Mouse (Mus musculus) midbrain, postnatal 0 days (tissue): ENCODE measurements around the gene Nek6. TPM values are rescaled to one million over a fixed set of nuclear protein-coding genes. Genes with fewer than 3 reads are reported as not detected.

Experiments used
- ATAC-seq: fragments of 200-750 bp; cut with Nextera tagmentation; 2 replicates; pipeline ENCODE4 v1.8.0; 2017; ENCODE audit warnings: moderate number of reproducible peaks, mild to moderate bottlenecking, moderate TSS enrichment, moderate library complexity; ENCODE audit not compliant: low FRiP score
- DNase-seq: peaks from one replicate; pipeline ENCODE4 v3.0.0-alpha.2; 2015; ENCODE audit warnings: low spot score
- H3K27ac ChIP-seq: fragments of 300-500 bp; sonication (generic); 2 replicates; pipeline ENCODE4 v1.5.1; 2014; ENCODE audit warnings: low read depth, mild to moderate bottlenecking, low read length, mixed read lengths
- H3K27me3 ChIP-seq: fragments of 300-500 bp; sonication (generic); 2 replicates; pipeline ENCODE4 v1.6.1; 2014; ENCODE audit warnings: low read length, control low read depth, mixed read lengths; ENCODE audit not compliant: insufficient read depth
- H3K36me3 ChIP-seq: fragments of 300-500 bp; sonication (generic); 2 replicates; pipeline ENCODE4 v1.6.1; 2014; ENCODE audit warnings: low read length, control low read depth, mixed read lengths; ENCODE audit not compliant: insufficient read depth
- H3K4me1 ChIP-seq: fragments of 300-500 bp; sonication (generic); 2 replicates; pipeline ENCODE4 v1.6.1; 2014; ENCODE audit warnings: mild to moderate bottlenecking, control low read depth, antibody characterized with exemption, low read length, mixed read lengths; ENCODE audit not compliant: insufficient read depth
- H3K4me2 ChIP-seq: fragments of 300-500 bp; sonication (generic); 2 replicates; pipeline ENCODE4 v1.6.1; 2014; ENCODE audit warnings: low read depth, mild to moderate bottlenecking, low read length, mixed read lengths; ENCODE audit not compliant: poor library complexity, severe bottlenecking
- H3K4me3 ChIP-seq: fragments of 300-500 bp; sonication (generic); 2 replicates; pipeline ENCODE4 v1.5.1; 2014; ENCODE audit warnings: low read depth, mild to moderate bottlenecking, low read length, moderate library complexity
- H3K9ac ChIP-seq: fragments of 300-500 bp; sonication (generic); replicated peaks from 2 replicates; pipeline ENCODE4 v1.6.1; 2014; ENCODE audit warnings: mild to moderate bottlenecking, low read length, moderate library complexity, mixed read lengths; ENCODE audit not compliant: poor library complexity, severe bottlenecking
- H3K9me3 ChIP-seq: fragments of 300-500 bp; sonication (generic); 2 replicates; pipeline ENCODE4 v1.6.1; 2016; ENCODE audit warnings: low read length, control low read depth
- CTCF ChIP-seq: IDR thresholded peaks from 2 replicates; pipeline ENCODE4 v1.5.1; 2016; ENCODE audit warnings: antibody characterized with exemption, mild to moderate bottlenecking
- WGBS: fragments of 180-500 bp; shearing (Covaris S2); extraction: QIAGEN DNeasy Blood & Tissue Kit; methylation state at CpG from one replicate; pipeline ENCODE4 v1.1.7; 2014; 5-methylcytosine and 5-hydroxymethylcytosine counted together
- polyA plus RNA-seq: library from polyadenylated mRNA; unstranded; fragments of >200 nt; fragmentation: Nextera tagmentation; extraction: Ambion mirVana; gene quantifications from 2 replicates; pipeline ENCODE4 v1.2.1, GENCODE M21; 2015
- total RNA-seq: library from RNA; depleted of rRNA; stranded (reverse); fragments of >200 nt; gene quantifications from 2 replicates; pipeline ENCODE4 v1.2.3, GENCODE M21; 2014

Nek6 gene
- total and polyA plus RNA-seq, 2 experiments from 2014 or later: 22.8 to 56.0 TPM

- H3K9me3 ChIP-seq: no peaks in the 10 kb centered on the region
- no peak overlapping the region for H3K9ac ChIP-seq
- H3K27ac ChIP-seq: no peak overlapping the region
- no peaks in the 10 kb centered on the region for H3K27me3 ChIP-seq
- WGBS: 65% methylated on average over 14 of the region's 14 CpGs
- H3K4me3 ChIP-seq: no peak overlapping the region
- H3K4me2 ChIP-seq: no peak overlapping the region
- no peaks in the 10 kb centered on the region for H3K36me3 ChIP-seq
- ATAC-seq (no peak), DNase-seq (no peak)
- 0 out of 2 replicates have a peak, but pooled peaks cover 13% of the 10 kb centered on the region for H3K4me1 ChIP-seq
- TF ChIP-seq CTCF: no peak
These were observed 24.2 kb downstream of the Nek6 start for GRCm38 (mm10) chr2:38535521-38536220.

GRCm38 (mm10) chr2:38536331-38536731 is 24.9 kb downstream of the Nek6 start:
- TF ChIP-seq CTCF: no peak
- DNase-seq (no peak), ATAC-seq (no peak)
- Histone ChIP-seq H3K27me3 (no peaks in the 10 kb centered on the region), H3K36me3 (no peaks in the 10 kb centered on the region), H3K4me3 (no peak overlapping the region), H3K9ac (no peak overlapping the region), H3K4me1 (0 out of 2 replicates have a peak, but pooled peaks cover 13% of the 10 kb centered on the region), H3K9me3 (no peaks in the 10 kb centered on the region), H3K27ac (no peak overlapping the region), H3K4me2 (no peak overlapping the region)
- WGBS: 78% methylated on average over 8 of the region's 8 CpGs

- Histone ChIP-seq H3K4me2 (no peak overlapping the region), H3K36me3 (no peaks in the 10 kb centered on the region), H3K27me3 (no peaks in the 10 kb centered on the region), H3K4me1 (0 out of 2 replicates have a peak, but pooled peaks cover 11% of the 10 kb centered on the region), H3K9ac (no peak overlapping the region), H3K9me3 (no peaks in the 10 kb centered on the region), H3K4me3 (no peak overlapping the region), H3K27ac (no peak overlapping the region)
- ATAC-seq (peak; percentile 39; the same call in 1 of the 2 replicates), DNase-seq (peak; percentile 72)
- TF ChIP-seq CTCF: no peak
- WGBS: 69% methylated on average over 9 of the region's 9 CpGs
These were observed 28.2 kb downstream of the Nek6 start for GRCm38 (mm10) chr2:38539677-38540076.

- H3K4me1 ChIP-seq: 0 out of 2 replicates have a peak, but pooled peaks cover 5% of the 10 kb centered on the region
- WGBS: 77% methylated on average over 6 of the region's 6 CpGs
- no peaks in the 10 kb centered on the region for H3K36me3 ChIP-seq
- H3K27ac ChIP-seq: no peak overlapping the region
- ATAC-seq (no peak), DNase-seq (no peak)
- TF ChIP-seq CTCF: no peak
- H3K4me3 ChIP-seq: no peak overlapping the region
- no peaks in the 10 kb centered on the region for H3K27me3 ChIP-seq
- no peak overlapping the region for H3K9ac ChIP-seq
- no peak overlapping the region for H3K4me2 ChIP-seq
- H3K9me3 ChIP-seq: no peaks in the 10 kb centered on the region
These were observed 29.2 kb downstream of the Nek6 start for GRCm38 (mm10) chr2:38540666-38541065.

GRCm38 (mm10) chr2:38541101-38541500 is 29.7 kb downstream of the Nek6 start:
- DNase-seq: no peak
- H3K27me3 ChIP-seq: no peaks in the 10 kb centered on the region
- no peak for TF ChIP-seq CTCF
- no peak overlapping the region for H3K4me3 ChIP-seq
- H3K4me1 ChIP-seq: 0 out of 2 replicates have a peak, but pooled peaks cover 5% of the 10 kb centered on the region
- no peaks in the 10 kb centered on the region for H3K9me3 ChIP-seq
- WGBS: 71% methylated on average over 3 of the region's 3 CpGs
- no peak overlapping the region for H3K4me2 ChIP-seq
- no peak overlapping the region for H3K27ac ChIP-seq
- H3K9ac ChIP-seq: no peak overlapping the region
- H3K36me3 ChIP-seq: no peaks in the 10 kb centered on the region
- ATAC-seq: no peak

- ATAC-seq: no peak
These were observed 30.1 kb downstream of the Nek6 start for GRCm38 (mm10) chr2:38541570-38541969.

More at GRCm38 (mm10) chr2:38541570-38541969, 30.1 kb downstream of the Nek6 start:
- no peak overlapping the region for H3K4me3 ChIP-seq
- H3K9me3 ChIP-seq: no peaks in the 10 kb centered on the region
- no peak for DNase-seq
- no peak overlapping the region for H3K4me2 ChIP-seq
- TF ChIP-seq CTCF: no peak
- no peaks in the 10 kb centered on the region for H3K27me3 ChIP-seq
- no peak overlapping the region for H3K9ac ChIP-seq
- 76% methylated on average over 1 of the region's 1 CpGs for WGBS
- H3K27ac ChIP-seq: no peak overlapping the region
- H3K4me1 ChIP-seq: 0 out of 2 replicates have a peak, but pooled peaks cover 5% of the 10 kb centered on the region
- H3K36me3 ChIP-seq: no peaks in the 10 kb centered on the region
